Mouse (Mus musculus) forebrain, embryonic 15.5 days (tissue): ENCODE data around the gene Rapgef1. TPM values are rescaled to one million over a fixed set of nuclear protein-coding genes. Genes with fewer than 3 reads are reported as not detected.
A peak's percentile ranks its signal among the peaks of the same experiment; 100 is the strongest.

ENCODE experiments used
- ATAC-seq: fragments of 200-750 bp; cut with Nextera tagmentation; replicated peaks from 2 replicates; pipeline ENCODE4 v1.8.0; 2017; ENCODE audit warnings: mild to moderate bottlenecking, moderate TSS enrichment, moderate library complexity
- H3K27ac ChIP-seq: fragments of 300-500 bp; sonication (generic); replicated peaks from 2 replicates; pipeline ENCODE4 v1.5.1; 2015; ENCODE audit warnings: mild to moderate bottlenecking, inconsistent platforms
- H3K27me3 ChIP-seq: fragments of 300-500 bp; sonication (generic); 2 replicates; pipeline ENCODE4 v1.6.1; 2015; ENCODE audit warnings: inconsistent platforms
- H3K36me3 ChIP-seq: fragments of 300-500 bp; sonication (generic); 2 replicates; pipeline ENCODE4 v1.6.1; 2015; ENCODE audit warnings: mild to moderate bottlenecking, inconsistent platforms
- H3K4me1 ChIP-seq: fragments of 300-500 bp; sonication (generic); 2 replicates; pipeline ENCODE4 v1.6.1; 2015; ENCODE audit warnings: inconsistent platforms
- H3K4me2 ChIP-seq: fragments of 300-500 bp; sonication (generic); replicated peaks from 2 replicates; pipeline ENCODE4 v1.6.1; 2015; ENCODE audit warnings: mild to moderate bottlenecking, inconsistent platforms
- H3K4me3 ChIP-seq: fragments of 300-500 bp; sonication (generic); 2 replicates; pipeline ENCODE4 v1.5.1; 2015; ENCODE audit warnings: mild to moderate bottlenecking, inconsistent platforms
- H3K9ac ChIP-seq: fragments of 300-500 bp; sonication (generic); replicated peaks from 2 replicates; pipeline ENCODE4 v1.6.1; 2015; ENCODE audit warnings: mild to moderate bottlenecking, inconsistent platforms
- H3K9me3 ChIP-seq: fragments of 300-500 bp; sonication (generic); 2 replicates; pipeline ENCODE4 v1.6.1; 2016; ENCODE audit warnings: inconsistent platforms
- WGBS: fragments of 180-500 bp; shearing (Covaris S2); methylation state at CpG from one replicate; pipeline ENCODE4 v1.1.7; 2015; ENCODE audit warnings: mixed read lengths; 5-methylcytosine and 5-hydroxymethylcytosine counted together
- polyA plus RNA-seq: library from polyadenylated mRNA; unstranded; fragments of >200 nt; fragmentation: Nextera tagmentation; extraction: Ambion mirVana; gene quantifications from 2 replicates; pipeline ENCODE4 v1.2.1, GENCODE M21; 2015

Rapgef1 gene
- polyA plus RNA-seq, 1 experiment from 2014 or later, result 22.3 TPM

- peaks cover 48% of the 10 kb centered on the region for H3K4me1 ChIP-seq
- no peak overlapping the region for H3K9ac ChIP-seq
- no peaks in the 10 kb centered on the region for H3K36me3 ChIP-seq
- no peak overlapping the region for H3K4me3 ChIP-seq
- no peaks in the 10 kb centered on the region for H3K27me3 ChIP-seq
- peak overlapping the region; percentile 76 for H3K27ac ChIP-seq
- no peaks in the 10 kb centered on the region for H3K9me3 ChIP-seq
- H3K4me2 ChIP-seq, result no peak overlapping the region
- ATAC-seq, result 0 out of 2 replicates have a peak, but pooled peaks have one; percentile 23
These were observed 50.2 kb downstream of the Rapgef1 start for GRCm38 (mm10) chr2:29669711-29670110.

GRCm38 (mm10) chr2:29670231-29670991 is 50.9 kb downstream of the Rapgef1 start:
- H3K27me3 ChIP-seq, result no peaks in the 10 kb centered on the region
- no peak overlapping the region for H3K9ac ChIP-seq
- 31% methylated on average over 9 of the region's 9 CpGs for WGBS
- peaks cover 48% of the 10 kb centered on the region for H3K4me1 ChIP-seq
- H3K9me3 ChIP-seq, result no peaks in the 10 kb centered on the region
- H3K27ac ChIP-seq, result peak overlapping the region; percentile 76
- ATAC-seq, result peak; percentile 46; the same call in 1 of the 2 replicates
- H3K4me3 ChIP-seq, result no peak overlapping the region
- H3K36me3 ChIP-seq, result no peaks in the 10 kb centered on the region
- H3K4me2 ChIP-seq, result no peak overlapping the region

DNA sequence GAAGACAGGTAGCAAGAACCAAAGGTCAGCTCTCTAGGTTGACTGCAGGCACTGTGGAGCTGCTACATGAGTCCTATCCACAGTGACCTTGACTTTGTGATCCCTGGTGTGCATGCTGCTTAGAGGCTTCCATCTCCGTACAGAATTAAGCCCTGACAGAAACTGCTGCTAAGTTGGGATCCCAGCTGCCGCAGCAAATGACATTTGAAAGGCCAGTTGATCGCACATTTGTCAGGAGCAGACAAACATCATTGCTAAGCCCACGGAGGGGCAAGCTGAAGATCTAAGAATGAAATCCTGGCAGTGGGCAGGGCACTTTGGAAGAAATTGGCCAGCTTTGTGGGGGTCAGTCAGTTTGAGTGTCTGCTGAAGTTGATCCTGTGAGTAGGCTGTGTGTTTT is 51.9 kb downstream of the Rapgef1 start:
- Histone ChIP-seq H3K36me3 (no peaks in the 10 kb centered on the region), H3K27me3 (no peaks in the 10 kb centered on the region), H3K4me1 (peaks cover 45% of the 10 kb centered on the region), H3K27ac (0 out of 2 replicates have a peak overlapping the region, but pooled peaks have one; percentile 13), H3K9me3 (no peaks in the 10 kb centered on the region), H3K9ac (no peak overlapping the region), H3K4me3 (no peak overlapping the region), H3K4me2 (no peak overlapping the region)
- ATAC-seq, result no peak
- WGBS, result 72% methylated on average over 4 of the region's 4 CpGs

DNA sequence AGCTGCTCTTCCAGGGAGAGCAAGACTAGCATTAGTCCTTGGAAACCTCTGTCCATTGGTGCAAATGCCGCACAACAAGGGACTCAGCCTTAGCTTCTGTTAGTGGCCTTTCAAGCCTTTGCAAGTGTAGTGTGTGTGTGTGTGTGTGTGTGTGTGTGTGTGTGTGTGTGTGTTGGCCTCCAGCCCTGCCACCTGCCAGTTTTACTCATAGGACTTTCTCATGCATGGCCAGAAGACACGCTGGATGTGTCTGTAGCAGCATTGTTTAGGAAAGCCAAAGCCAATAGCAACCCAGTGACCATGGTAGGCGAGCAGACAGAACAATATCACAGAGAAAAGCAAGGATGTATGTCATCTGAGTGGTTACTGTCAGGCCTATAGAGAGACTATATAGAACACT is 52.3 kb downstream of the Rapgef1 start:
- H3K4me1 ChIP-seq, result peaks cover 40% of the 10 kb centered on the region
- no peaks in the 10 kb centered on the region for H3K27me3 ChIP-seq
- H3K9me3 ChIP-seq, result no peaks in the 10 kb centered on the region
- 72% methylated on average over 3 of the region's 3 CpGs for WGBS
- H3K4me3 ChIP-seq, result no peak overlapping the region
- H3K27ac ChIP-seq, result 0 out of 2 replicates have a peak overlapping the region, but pooled peaks have one; percentile 13
- H3K36me3 ChIP-seq, result no peaks in the 10 kb centered on the region
- no peak overlapping the region for H3K9ac ChIP-seq
- H3K4me2 ChIP-seq, result no peak overlapping the region
- no peak for ATAC-seq

DNA sequence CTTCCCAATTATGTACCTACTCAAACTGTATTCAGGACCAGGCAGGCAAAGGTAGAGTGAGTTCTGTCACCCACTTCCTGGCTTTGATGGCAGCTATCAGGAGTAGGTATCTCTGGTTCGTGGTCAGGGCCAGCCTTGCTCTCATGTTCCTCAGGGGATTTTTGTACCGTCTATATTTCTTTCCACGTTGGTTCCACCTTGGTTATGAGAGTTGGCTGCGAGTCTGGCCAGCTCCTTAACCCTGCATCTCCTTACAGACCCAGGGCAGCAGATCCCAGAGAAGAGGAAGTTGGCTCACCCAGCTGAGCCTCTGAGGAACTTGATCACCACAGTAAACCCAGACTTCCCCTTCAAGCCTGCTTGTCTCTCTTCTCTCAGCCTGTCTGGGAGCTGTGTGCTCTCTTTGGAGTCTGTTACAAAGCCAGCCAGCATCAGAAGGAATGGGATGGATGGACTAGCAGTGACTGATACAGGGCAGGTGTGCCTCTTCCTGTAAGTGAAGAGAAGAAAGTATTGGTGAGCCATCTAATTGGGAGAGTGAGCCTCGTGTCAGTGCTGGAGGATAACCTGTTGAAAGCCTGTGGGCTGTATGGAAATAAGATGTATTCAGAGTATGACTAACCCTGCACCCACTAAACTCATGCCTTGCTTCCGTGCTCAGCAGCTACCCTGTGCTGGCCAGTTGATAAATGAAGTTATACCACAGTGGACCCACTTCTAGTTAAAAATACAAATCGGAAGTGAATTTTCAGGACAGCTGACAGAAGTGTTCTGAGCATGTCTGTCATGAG is 53.4 kb downstream of the Rapgef1 start:
- Histone ChIP-seq H3K9ac (no peak overlapping the region), H3K4me1 (peaks cover 34% of the 10 kb centered on the region), H3K4me2 (no peak overlapping the region), H3K4me3 (no peak overlapping the region), H3K27ac (no peak overlapping the region), H3K27me3 (no peaks in the 10 kb centered on the region), H3K36me3 (no peaks in the 10 kb centered on the region), H3K9me3 (no peaks in the 10 kb centered on the region)
- no peak for ATAC-seq
- WGBS, result 90% methylated on average over 7 of the region's 7 CpGs

- no peak overlapping the region for H3K9ac ChIP-seq
- no peak overlapping the region for H3K27ac ChIP-seq
- no peaks in the 10 kb centered on the region for H3K9me3 ChIP-seq
- peaks cover 29% of the 10 kb centered on the region for H3K4me1 ChIP-seq
- 79% methylated on average over 11 of the region's 11 CpGs for WGBS
- no peaks in the 10 kb centered on the region for H3K36me3 ChIP-seq
- no peak overlapping the region for H3K4me3 ChIP-seq
- ATAC-seq, result no peak
- no peaks in the 10 kb centered on the region for H3K27me3 ChIP-seq
- no peak overlapping the region for H3K4me2 ChIP-seq
These were observed 54.6 kb downstream of the Rapgef1 start for GRCm38 (mm10) chr2:29674087-29674486.

DNA sequence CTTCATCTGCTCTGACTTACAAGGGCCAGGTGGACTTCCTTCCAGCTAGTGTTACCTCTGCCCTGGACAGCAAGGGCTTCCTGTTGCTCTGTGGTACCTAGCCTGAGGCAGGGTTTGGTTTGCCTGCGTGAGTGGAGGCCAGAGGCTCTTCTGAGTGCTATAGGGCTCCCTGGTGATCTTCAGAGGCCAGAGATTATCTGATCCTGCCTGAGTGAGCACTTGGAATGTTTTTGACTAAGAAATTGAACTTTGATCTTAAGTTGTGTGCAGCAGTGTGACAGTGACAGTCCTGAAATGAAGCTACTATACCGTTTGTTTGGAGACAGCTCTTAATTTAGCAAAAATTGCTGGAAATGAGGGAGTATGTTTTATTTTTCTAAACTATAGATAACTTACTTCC is 55.0 kb downstream of the Rapgef1 start:
- peaks cover 24% of the 10 kb centered on the region for H3K4me1 ChIP-seq
- H3K4me3 ChIP-seq, result no peak overlapping the region
- ATAC-seq, result no peak
- no peaks in the 10 kb centered on the region for H3K9me3 ChIP-seq
- H3K9ac ChIP-seq, result no peak overlapping the region
- no peak overlapping the region for H3K27ac ChIP-seq
- no peaks in the 10 kb centered on the region for H3K36me3 ChIP-seq
- H3K4me2 ChIP-seq, result no peak overlapping the region
- no peaks in the 10 kb centered on the region for H3K27me3 ChIP-seq
- WGBS, result 44% methylated on average over 2 of the region's 2 CpGs

GRCm38 (mm10) chr2:29675846-29676245 is 56.3 kb downstream of the Rapgef1 start:
- Histone ChIP-seq H3K9me3 (no peaks in the 10 kb centered on the region), H3K4me3 (no peak overlapping the region), H3K9ac (no peak overlapping the region), H3K27ac (no peak overlapping the region), H3K27me3 (no peaks in the 10 kb centered on the region), H3K4me1 (peaks cover 11% of the 10 kb centered on the region), H3K4me2 (no peak overlapping the region), H3K36me3 (no peaks in the 10 kb centered on the region)
- WGBS, result 80% methylated on average over 4 of the region's 4 CpGs
- no peak for ATAC-seq

- no peaks in the 10 kb centered on the region for H3K36me3 ChIP-seq
These were observed 57.0 kb downstream of the Rapgef1 start for GRCm38 (mm10) chr2:29676513-29676912.

GRCm38 (mm10) chr2:29677842-29678241 is 58.3 kb downstream of the Rapgef1 start:
- Histone ChIP-seq H3K27me3 (no peaks in the 10 kb centered on the region), H3K36me3 (no peaks in the 10 kb centered on the region), H3K4me1 (no peaks in the 10 kb centered on the region), H3K4me2 (no peak overlapping the region), H3K4me3 (no peak overlapping the region), H3K27ac (no peak overlapping the region), H3K9ac (no peak overlapping the region), H3K9me3 (no peaks in the 10 kb centered on the region)
- 88% methylated on average over 5 of the region's 5 CpGs for WGBS
- ATAC-seq, result no peak

More at GRCm38 (mm10) chr2:29676513-29676912, 57.0 kb downstream of the Rapgef1 start:
- WGBS, result 67% methylated on average over 6 of the region's 6 CpGs
- Histone ChIP-seq H3K4me3 (no peak overlapping the region), H3K9me3 (no peaks in the 10 kb centered on the region), H3K27ac (no peak overlapping the region), H3K4me2 (no peak overlapping the region), H3K4me1 (peaks cover 5% of the 10 kb centered on the region), H3K27me3 (no peaks in the 10 kb centered on the region), H3K9ac (no peak overlapping the region)
- ATAC-seq, result no peak

DNA sequence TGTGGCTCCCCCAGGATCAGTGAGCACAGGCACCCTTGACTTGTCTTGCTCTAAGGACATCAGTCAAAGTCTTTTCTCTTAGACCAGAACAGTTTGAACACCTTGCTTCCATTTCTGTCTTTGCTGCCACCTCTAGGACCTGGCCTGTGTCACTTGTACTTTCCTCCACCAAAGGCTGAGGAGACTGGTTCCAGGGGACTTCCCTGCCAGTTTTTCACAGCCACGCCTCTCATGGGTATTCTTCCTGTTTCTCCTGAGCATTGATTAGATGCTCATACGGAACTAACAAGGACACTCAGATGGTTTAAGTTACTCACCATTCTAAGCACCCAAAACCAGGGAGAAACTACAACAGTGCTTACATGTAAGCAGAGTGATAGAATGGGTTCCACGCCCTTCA is 59.0 kb downstream of the Rapgef1 start:
- Histone ChIP-seq H3K36me3 (no peaks in the 10 kb centered on the region), H3K4me1 (no peaks in the 10 kb centered on the region), H3K4me2 (no peak overlapping the region), H3K9ac (no peak overlapping the region), H3K27ac (no peak overlapping the region), H3K9me3 (no peaks in the 10 kb centered on the region), H3K4me3 (no peak overlapping the region), H3K27me3 (no peaks in the 10 kb centered on the region)
- ATAC-seq, result no peak
- 77% methylated on average over 3 of the region's 3 CpGs for WGBS

DNA sequence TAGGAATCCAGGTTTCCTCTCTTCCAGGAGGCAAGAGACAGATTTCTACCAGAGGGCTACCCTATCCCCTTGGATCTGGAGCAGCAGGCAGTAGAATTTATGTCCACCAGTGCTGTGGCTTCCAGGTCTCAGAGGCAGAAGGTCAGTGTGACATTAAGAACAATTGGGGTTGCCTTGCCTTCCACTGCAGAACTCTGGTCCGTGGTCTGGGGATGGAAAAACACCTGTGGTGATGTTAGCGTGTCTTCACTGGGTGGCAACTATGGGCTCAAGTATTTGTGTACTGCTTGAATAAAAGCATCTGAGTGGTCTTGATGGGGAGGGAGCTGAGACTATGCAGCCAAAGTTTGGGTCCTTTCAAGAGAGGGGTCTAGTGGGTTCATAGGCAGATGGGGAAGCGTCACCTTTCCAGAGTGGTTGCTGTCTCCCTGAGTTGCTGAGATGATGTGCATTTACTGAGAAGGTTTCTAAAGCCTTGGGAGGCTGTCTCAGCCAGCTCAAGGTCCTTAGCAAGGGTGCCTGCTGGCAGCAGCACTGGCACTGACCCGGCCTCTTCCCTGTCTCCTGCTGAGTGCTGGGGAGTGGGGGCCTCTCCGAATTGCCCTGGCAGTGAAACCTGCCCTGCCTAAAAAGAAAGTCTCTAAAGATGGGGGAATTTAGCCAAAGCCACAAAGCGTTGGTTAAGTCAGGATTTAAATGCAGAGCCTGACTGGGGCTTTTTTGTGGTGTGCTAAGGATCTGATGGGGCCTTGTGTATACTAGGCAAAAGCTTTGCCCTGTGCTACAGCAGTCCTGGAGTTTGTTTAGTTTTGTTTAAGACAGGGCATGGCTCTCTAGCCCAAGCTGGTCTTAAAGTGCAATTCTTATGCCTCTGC is 60.4 kb downstream of the Rapgef1 start:
- WGBS, result 89% methylated on average over 6 of the region's 6 CpGs
- ATAC-seq, result no peak
- no peak overlapping the region for H3K4me3 ChIP-seq
- H3K36me3 ChIP-seq, result no peaks in the 10 kb centered on the region
- no peak overlapping the region for H3K27ac ChIP-seq
- H3K4me1 ChIP-seq, result no peaks in the 10 kb centered on the region
- H3K27me3 ChIP-seq, result no peaks in the 10 kb centered on the region
- H3K9me3 ChIP-seq, result no peaks in the 10 kb centered on the region
- no peak overlapping the region for H3K4me2 ChIP-seq
- H3K9ac ChIP-seq, result no peak overlapping the region
